Mouse (Mus musculus) midbrain, embryonic 10.5 days (tissue): Measurements from ENCODE around the gene Senp1. TPM values are rescaled to one million over a fixed set of nuclear protein-coding genes. Genes with fewer than 3 reads are reported as not detected.

Experiments
- DNase-seq: peaks from one replicate; pipeline ENCODE4 v3.0.0-alpha.2; 2017; ENCODE audit warnings: low spot score
- H3K27ac ChIP-seq: fragments of 300-500 bp; sonication (generic); replicated peaks from 2 replicates; pipeline ENCODE4 v1.5.1; 2016; ENCODE audit warnings: mild to moderate bottlenecking
- H3K27me3 ChIP-seq: fragments of 300-500 bp; sonication (generic); 2 replicates; pipeline ENCODE4 v1.6.1; 2016; ENCODE audit warnings: low read depth, mild to moderate bottlenecking; ENCODE audit not compliant: poor library complexity, severe bottlenecking
- H3K36me3 ChIP-seq: fragments of 300-500 bp; sonication (generic); 2 replicates; pipeline ENCODE4 v1.6.1; 2016; ENCODE audit warnings: mild to moderate bottlenecking, moderate library complexity
- H3K4me1 ChIP-seq: fragments of 300-500 bp; sonication (generic); 2 replicates; pipeline ENCODE4 v1.6.1; 2016
- H3K4me3 ChIP-seq: fragments of 300-500 bp; sonication (generic); 2 replicates; pipeline ENCODE4 v1.5.1; 2016; ENCODE audit warnings: mild to moderate bottlenecking, moderate library complexity
- H3K9me3 ChIP-seq: fragments of 300-500 bp; sonication (generic); replicated peaks from 2 replicates; pipeline ENCODE4 v1.6.1; 2016; ENCODE audit warnings: mild to moderate bottlenecking
- WGBS: fragments of 180-500 bp; shearing (Covaris S2); methylation state at CpG from one replicate; pipeline ENCODE4 v1.1.7; 2016; 5-methylcytosine and 5-hydroxymethylcytosine counted together
- polyA plus RNA-seq: library from polyadenylated mRNA; unstranded; fragments of >200 nt; fragmentation: Nextera tagmentation; extraction: Ambion mirVana; gene quantifications from 2 replicates; pipeline ENCODE4 v1.2.1, GENCODE M21; 2016

Gene Senp1
- polyA plus RNA-seq: 46.2 and 47.3 TPM in 2 replicates

DNA sequence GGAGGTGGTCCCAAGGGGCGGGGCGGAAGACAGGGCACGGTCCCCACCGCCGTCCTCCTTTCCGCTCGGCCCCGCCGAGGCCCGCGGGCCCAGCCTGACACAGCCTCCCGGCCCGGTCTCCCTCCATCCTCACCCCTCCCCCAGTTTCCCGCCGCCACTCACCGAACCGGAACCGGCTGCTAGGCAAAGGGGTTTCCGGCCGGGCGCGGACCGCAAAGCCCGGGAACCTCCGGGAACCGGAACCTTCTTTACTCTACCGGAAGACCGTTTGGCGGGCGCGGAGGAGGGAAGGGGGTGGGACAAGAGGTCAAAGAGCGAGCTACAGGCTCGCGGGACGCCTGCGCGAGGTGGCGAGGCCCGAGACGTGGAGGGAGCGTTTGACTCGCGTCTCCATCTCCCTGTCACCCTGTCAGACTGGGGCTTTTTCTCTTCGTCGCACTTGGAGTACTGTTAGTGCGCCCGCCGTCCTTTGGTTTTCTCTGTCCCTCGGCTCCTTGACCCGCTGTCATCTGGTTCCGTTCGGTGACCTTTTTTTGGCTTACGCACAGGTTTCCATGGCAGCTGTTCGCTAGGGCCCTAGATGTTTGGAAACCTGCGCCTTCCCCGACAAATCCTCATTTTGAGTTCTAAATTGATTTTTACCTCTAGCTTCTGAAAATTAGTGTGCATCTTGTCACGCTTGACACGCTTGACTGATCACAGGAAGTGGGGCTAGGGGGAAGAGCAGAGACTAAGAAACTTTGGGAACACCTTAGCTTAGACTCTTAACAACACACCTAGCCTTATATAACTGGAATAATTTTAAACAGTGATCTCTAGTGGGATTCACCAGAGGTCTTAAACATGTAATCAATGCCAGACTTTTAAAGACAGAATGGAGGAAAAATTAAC is at the start of gene Senp1:
Gene Senp1, minus strand, starts transcription at position 624 of the 891 bp plus-strand sequence.
- WGBS: under 1% methylated on average over 56 of the region's 58 CpGs
- Histone ChIP-seq H3K4me3 (peak within 1 kb of the TSS; percentile 96), H3K27me3 (no peaks in the 10 kb centered on the region), H3K9me3 (no peaks in the 10 kb centered on the region), H3K4me1 (peaks cover 25% of the 10 kb centered on the region), H3K27ac (peak within 1 kb of the TSS; percentile 97), H3K36me3 (peaks cover 9% of the 10 kb centered on the region)
- DNase-seq: peak; percentile 93

DNA sequence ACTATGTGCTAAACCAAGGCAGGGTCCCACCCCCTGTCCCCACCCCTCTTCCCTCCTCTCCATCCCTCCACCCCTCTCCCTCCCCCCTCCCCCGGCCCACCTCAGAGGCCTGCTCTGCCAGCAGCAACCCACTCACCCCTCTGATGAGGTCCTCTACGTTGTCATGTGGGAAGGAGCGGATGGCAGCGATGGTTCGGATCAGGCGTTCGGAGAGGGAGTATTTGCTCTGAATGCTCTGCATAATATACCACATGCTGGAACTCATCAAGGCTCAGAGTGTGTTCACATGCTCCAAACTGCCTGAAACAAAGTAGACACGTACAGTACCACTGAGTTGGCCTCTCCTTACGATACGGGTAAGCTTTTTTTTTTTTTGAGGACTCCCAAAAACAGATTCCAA is 49.0 kb upstream of the Senp1 start:
- H3K36me3 ChIP-seq: peaks cover 47% of the 10 kb centered on the region
- WGBS: 86% methylated on average over 10 of the region's 10 CpGs
- no peak for DNase-seq

DNA sequence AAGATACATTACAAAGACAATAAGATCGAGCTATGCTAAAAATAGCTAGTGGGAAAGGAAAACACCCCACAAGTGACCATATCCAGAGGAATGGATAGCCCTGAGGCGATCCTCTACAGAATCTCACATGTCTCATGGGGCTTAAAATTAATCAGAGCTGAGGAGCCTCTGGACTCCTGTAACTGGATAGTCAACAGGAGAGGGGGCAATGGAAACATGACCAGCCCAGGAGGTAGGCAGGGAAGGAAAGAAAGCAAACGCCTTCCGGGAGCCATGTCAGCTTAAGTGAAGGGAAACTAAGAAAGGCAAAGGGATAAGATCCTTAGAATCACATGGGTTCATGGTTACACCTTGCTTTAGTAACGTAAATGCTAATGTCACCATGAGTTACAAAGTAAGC is 47.3 kb upstream of the Senp1 start:
- peaks cover 63% of the 10 kb centered on the region for H3K36me3 ChIP-seq
- peaks cover 11% of the 10 kb centered on the region for H3K4me1 ChIP-seq
- H3K27ac ChIP-seq: no peak overlapping the region
- 93% methylated on average over 5 of the region's 5 CpGs for WGBS
- H3K9me3 ChIP-seq: no peaks in the 10 kb centered on the region
- H3K27me3 ChIP-seq: no peaks in the 10 kb centered on the region
- no peak overlapping the region for H3K4me3 ChIP-seq
- DNase-seq: no peak

More for the DNA sequence above, 49.0 kb upstream of the Senp1 start:
- Histone ChIP-seq H3K4me3 (no peak overlapping the region), H3K9me3 (no peaks in the 10 kb centered on the region), H3K4me1 (peaks cover 16% of the 10 kb centered on the region), H3K27ac (no peak overlapping the region), H3K27me3 (no peaks in the 10 kb centered on the region)

DNA sequence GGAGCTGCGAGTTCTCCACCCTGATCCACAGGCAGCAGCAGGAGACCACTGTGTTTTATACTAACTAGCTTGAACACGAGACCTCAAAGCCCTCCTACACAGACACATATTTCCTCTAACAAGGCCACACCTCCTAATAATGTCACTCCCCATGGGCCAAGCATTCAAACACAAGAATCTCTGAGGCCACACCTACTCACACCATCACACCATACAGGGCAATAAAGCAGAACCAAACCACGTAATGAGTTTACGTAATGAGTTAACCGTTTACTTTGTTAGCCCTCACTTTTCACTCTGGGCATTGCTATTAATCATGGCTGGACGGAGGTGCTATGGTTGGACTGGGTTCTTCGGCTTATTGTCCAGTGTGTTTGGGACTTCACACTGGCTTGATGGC is 46.2 kb upstream of the Senp1 start:
- DNase-seq: no peak
- Histone ChIP-seq H3K27me3 (no peaks in the 10 kb centered on the region), H3K36me3 (peaks cover 74% of the 10 kb centered on the region), H3K27ac (no peak overlapping the region), H3K4me3 (no peak overlapping the region), H3K4me1 (peaks cover 6% of the 10 kb centered on the region), H3K9me3 (no peaks in the 10 kb centered on the region)
- 90% methylated on average over 7 of the region's 7 CpGs for WGBS

DNA sequence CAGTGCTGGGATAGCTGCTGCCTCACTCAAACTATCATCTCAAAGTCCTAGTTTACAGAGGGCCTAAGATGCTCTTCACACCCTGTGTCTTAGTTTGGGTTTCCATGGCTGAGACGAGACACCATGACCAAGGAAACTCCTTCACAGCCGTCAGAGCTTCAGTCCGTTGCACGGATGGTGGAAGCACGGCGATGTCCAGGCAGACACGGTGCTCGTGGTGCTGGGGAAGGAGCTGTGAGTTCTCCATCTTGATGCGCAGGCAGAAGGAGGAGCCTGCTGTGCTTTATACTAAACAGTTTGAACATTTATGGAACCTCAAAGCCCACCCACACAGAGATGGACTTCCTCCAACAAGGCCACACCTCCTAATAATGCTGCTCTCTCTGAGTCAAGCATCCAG is 43.3 kb upstream of the Senp1 start:
- Histone ChIP-seq H3K27ac (no peak overlapping the region), H3K9me3 (no peaks in the 10 kb centered on the region), H3K4me3 (no peak overlapping the region), H3K27me3 (no peaks in the 10 kb centered on the region), H3K4me1 (no peaks in the 10 kb centered on the region), H3K36me3 (peaks cover 95% of the 10 kb centered on the region)
- DNase-seq: no peak
- WGBS: 97% methylated on average over 9 of the region's 9 CpGs

DNA sequence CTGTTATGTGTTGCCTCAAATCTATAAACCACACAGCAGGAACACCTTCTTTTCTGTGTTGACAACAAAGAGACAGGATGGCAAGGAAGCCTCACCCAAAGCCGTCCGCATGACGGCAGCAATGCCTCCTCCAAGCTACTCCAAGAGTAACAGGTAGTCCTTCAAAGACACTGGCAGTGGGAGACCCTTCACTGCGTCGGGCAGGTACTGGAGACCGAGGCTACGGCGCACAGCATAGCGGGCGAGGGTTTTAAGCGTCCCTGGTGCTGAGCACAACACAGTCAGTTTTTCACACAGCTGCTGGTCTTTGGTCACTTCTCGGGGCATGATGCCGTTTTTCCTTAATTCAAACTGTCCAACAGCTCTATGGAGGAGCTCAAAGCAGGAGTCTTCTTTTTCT is 42.1 kb upstream of the Senp1 start:
- Histone ChIP-seq H3K4me1 (no peaks in the 10 kb centered on the region), H3K36me3 (peaks cover 97% of the 10 kb centered on the region), H3K27me3 (no peaks in the 10 kb centered on the region), H3K27ac (no peak overlapping the region), H3K4me3 (no peak overlapping the region), H3K9me3 (no peaks in the 10 kb centered on the region)
- DNase-seq: no peak
- 93% methylated on average over 13 of the region's 13 CpGs for WGBS

DNA sequence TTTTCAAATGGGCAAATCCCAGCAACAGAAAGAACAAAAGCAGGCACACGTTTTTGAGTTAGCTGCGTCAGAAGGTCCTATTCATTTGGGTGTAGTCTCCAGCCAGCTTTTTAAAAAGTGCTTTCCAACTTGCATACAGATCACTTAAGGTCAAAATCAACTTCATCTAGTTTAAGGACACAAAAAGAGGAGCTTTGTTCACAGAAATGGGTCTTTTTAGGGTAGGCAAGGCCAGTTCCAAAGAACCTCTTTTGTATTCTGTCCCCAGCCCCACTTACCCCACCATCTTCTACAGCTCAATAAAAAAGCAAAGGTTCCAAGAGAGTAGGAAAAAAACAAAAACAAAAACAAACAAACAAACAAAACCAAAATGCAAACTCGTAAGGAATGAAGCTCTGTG is 41.1 kb upstream of the Senp1 start:
- H3K4me3 ChIP-seq: no peak overlapping the region
- no peaks in the 10 kb centered on the region for H3K27me3 ChIP-seq
- no peaks in the 10 kb centered on the region for H3K9me3 ChIP-seq
- peaks cover 97% of the 10 kb centered on the region for H3K36me3 ChIP-seq
- no peak overlapping the region for H3K27ac ChIP-seq
- 92% methylated on average over 3 of the region's 3 CpGs for WGBS
- no peaks in the 10 kb centered on the region for H3K4me1 ChIP-seq
- DNase-seq: no peak

DNA sequence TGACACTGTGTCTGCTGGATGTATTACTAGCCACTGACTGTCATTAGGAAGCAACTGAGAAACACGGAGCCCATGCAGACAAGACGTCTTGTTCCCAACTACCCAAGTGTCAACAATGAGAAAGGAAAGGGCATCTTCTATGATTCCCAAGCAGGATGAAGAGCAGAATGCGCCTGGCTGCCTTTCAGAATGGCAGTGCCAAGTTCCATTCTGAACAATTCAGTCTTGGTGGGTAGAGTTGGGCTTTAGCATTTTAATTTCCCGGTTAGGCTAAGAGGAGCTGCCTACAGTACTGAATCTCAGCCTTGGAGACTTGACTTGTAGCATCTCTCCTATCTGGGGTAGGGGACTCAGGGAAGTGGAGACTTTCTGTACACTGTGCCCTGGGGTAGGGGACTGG is 40.5 kb upstream of the Senp1 start:
- Histone ChIP-seq H3K9me3 (no peaks in the 10 kb centered on the region), H3K4me1 (no peaks in the 10 kb centered on the region), H3K4me3 (no peak overlapping the region), H3K27ac (no peak overlapping the region), H3K27me3 (no peaks in the 10 kb centered on the region), H3K36me3 (peaks cover 97% of the 10 kb centered on the region)
- WGBS: 89% methylated on average over 4 of the region's 4 CpGs
- no peak for DNase-seq

DNA sequence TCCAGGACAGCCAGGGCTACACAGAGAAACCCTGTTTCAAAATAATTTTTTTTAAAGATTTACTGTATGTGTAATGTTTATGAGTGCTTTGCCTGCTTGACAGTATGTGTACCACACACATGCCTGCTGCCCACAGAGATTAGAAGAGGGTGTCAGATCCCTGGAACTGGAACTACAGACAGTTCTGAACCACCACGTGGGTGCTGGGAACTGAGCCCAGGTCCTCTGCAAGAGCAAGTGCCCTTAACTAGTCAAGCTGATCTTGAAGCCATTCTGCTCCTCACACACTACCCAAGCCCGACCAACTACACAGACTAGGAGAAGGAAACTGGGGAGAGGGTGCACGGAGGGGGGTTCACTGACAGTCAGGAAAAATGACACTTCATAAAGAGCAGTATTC is 39.9 kb upstream of the Senp1 start:
- 95% methylated on average over 3 of the region's 3 CpGs for WGBS
- DNase-seq: no peak
- Histone ChIP-seq H3K4me1 (no peaks in the 10 kb centered on the region), H3K9me3 (no peaks in the 10 kb centered on the region), H3K36me3 (peaks cover 96% of the 10 kb centered on the region), H3K27ac (no peak overlapping the region), H3K27me3 (no peaks in the 10 kb centered on the region), H3K4me3 (no peak overlapping the region)

DNA sequence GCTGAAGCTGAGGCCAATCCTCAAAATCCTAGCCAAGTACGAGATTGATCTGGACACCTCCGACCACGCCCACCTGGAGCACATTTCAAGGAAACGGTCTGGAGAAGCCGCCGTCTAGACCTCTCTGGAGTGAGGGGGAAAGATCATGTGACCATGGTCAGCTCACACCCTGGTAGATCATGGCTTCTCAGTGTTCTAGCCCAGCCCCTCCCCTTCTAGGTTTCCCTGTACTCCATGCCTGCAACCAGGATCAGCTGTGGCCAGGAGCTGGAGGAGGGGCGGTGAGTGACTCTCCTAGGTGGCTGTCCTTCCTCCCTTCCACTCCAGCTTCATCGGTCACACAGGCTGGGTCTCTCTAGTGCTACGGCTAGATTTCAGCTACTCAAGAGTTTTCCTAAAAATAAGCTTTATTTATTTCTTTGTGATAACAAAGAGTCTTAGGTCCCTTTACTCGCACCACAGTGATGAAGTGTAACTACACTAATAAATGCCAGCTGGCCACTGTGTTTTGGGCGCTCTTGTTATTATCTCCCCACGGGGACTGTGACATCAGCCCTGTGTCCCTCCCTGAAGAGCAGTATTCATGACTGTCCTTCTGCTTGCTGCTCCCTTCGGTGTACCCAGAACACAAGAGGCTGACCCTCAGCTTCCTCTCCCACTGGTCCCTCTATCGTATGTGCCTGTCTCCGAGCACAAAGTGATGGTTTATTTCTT is 38.6 kb upstream of the Senp1 start:
- no peak overlapping the region for H3K27ac ChIP-seq
- no peak for DNase-seq
- H3K36me3 ChIP-seq: peaks cover 98% of the 10 kb centered on the region
- no peaks in the 10 kb centered on the region for H3K9me3 ChIP-seq
- no peaks in the 10 kb centered on the region for H3K4me1 ChIP-seq
- H3K4me3 ChIP-seq: no peak overlapping the region
- 91% methylated on average over 15 of the region's 15 CpGs for WGBS
- H3K27me3 ChIP-seq: no peaks in the 10 kb centered on the region

DNA sequence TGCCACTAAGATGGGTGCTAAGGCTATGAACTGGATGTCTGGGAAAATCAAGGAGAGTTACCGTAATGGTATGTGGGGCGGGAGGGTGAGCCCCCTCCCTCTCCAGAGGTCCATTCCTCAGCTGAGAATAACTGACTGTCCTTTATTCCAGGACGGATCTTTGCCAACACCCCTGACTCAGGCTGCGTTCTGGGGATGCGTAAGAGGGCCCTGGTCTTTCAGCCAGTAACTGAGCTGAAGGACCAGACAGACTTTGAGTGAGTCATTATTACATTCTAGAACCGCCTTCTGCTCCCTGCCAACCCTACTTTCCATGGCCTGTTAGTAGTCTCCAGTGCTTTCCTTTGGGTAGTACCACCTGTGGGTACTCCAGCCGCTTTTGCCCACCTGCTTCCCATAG is 37.9 kb upstream of the Senp1 start:
- Histone ChIP-seq H3K36me3 (peaks cover 98% of the 10 kb centered on the region), H3K27me3 (no peaks in the 10 kb centered on the region), H3K4me1 (no peaks in the 10 kb centered on the region), H3K27ac (no peak overlapping the region), H3K9me3 (no peaks in the 10 kb centered on the region), H3K4me3 (no peak overlapping the region)
- no peak for DNase-seq
- 91% methylated on average over 7 of the region's 7 CpGs for WGBS

DNA sequence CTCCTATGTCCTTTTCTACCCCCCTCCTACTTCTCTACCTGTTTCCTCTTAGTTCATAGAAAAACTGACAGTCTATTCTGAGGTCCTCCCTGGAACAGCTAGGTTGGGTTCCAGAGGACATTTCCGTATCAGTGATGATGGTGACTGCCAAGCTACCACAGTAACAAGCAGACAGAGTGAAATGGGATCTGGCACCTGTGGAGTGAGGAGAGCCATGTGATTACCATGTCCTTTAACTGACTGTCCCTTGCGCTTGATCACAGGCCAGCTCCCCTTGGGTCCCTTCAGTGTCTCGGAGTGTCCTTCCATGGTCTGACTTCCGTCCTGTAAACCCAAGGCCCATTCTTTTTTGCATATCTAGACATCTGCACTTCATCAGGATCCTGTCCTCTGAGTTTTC is 37.5 kb upstream of the Senp1 start:
- no peaks in the 10 kb centered on the region for H3K4me1 ChIP-seq
- H3K36me3 ChIP-seq: peaks cover 98% of the 10 kb centered on the region
- WGBS: 94% methylated on average over 4 of the region's 4 CpGs
- no peak for DNase-seq
- H3K9me3 ChIP-seq: no peaks in the 10 kb centered on the region
- no peak overlapping the region for H3K4me3 ChIP-seq
- H3K27ac ChIP-seq: no peak overlapping the region
- no peaks in the 10 kb centered on the region for H3K27me3 ChIP-seq

DNA sequence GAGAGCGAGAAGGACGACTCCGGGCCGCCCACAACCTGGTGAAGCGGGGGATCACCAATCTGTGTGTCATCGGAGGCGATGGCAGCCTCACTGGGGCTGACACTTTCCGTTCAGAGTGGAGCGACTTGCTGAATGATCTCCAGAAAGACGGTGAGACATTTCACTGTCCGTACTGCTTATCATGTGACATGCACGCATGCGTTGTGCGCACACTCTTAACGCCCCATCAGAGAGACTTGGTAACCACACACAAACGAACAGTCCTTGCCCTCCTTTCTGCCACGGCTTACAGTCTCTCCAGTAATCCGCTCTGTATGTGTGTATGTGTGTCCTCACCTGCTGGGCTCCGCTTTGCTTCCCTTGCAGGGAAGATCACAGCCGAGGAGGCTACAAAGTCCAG is 27.3 kb upstream of the Senp1 start:
- Histone ChIP-seq H3K4me3 (no peak overlapping the region), H3K9me3 (no peaks in the 10 kb centered on the region), H3K27me3 (no peaks in the 10 kb centered on the region), H3K36me3 (peaks cover 81% of the 10 kb centered on the region), H3K4me1 (no peaks in the 10 kb centered on the region; the same call in 1 of the 2 replicates), H3K27ac (no peak overlapping the region)
- no peak for DNase-seq
- WGBS: 94% methylated on average over 20 of the region's 20 CpGs
